Mouse (Mus musculus): ENCODE measurements around the gene Ttc6. TPM values are rescaled to one million over a fixed set of nuclear protein-coding genes. Genes with fewer than 3 reads are reported as not detected.

Gene Ttc6
- polyA plus RNA-seq, 1 experiment from 2014 or later, result 0.21 TPM

GRCm38 (mm10) chr12:57538588-57539550, 25.0 kb upstream of the Ttc6 start:
- H3K36me3 ChIP-seq, result no peaks in the 10 kb centered on the region
- ATAC-seq (replicated peaks; ENCODE audit: low FRiP score), result peak; percentile 49; the same call in 1 of the 2 replicates
- peak overlapping the region; percentile 57 for H3K4me2 ChIP-seq
- H3K27ac ChIP-seq, result no peak overlapping the region
- H3K9ac ChIP-seq, result no peak overlapping the region
- peaks cover 91% of the 10 kb centered on the region for H3K27me3 ChIP-seq
- 2% methylated on average over 63 of the region's 63 CpGs for WGBS
- H3K9me3 ChIP-seq (replicated peaks), result no peaks in the 10 kb centered on the region
- H3K4me3 ChIP-seq (replicated peaks), result peak overlapping the region; percentile 35
- peaks cover 36% of the 10 kb centered on the region for H3K4me1 ChIP-seq

GRCm38 (mm10) chr12:57539551-57539985, 24.3 kb upstream of the Ttc6 start:
- Histone ChIP-seq H3K9ac (no peak overlapping the region), H3K4me2 (peak overlapping the region; percentile 57; the same call in 1 of the 2 replicates), H3K27ac (no peak overlapping the region), H3K27me3 (peaks cover 90% of the 10 kb centered on the region), H3K4me3 (replicated peaks) (peak overlapping the region; percentile 35), H3K36me3 (no peaks in the 10 kb centered on the region), H3K9me3 (replicated peaks) (no peaks in the 10 kb centered on the region), H3K4me1 (peaks cover 36% of the 10 kb centered on the region)
- WGBS, result 2% methylated on average over 10 of the region's 10 CpGs
- no peak for ATAC-seq (replicated peaks; ENCODE audit: low FRiP score)

- H3K4me3 ChIP-seq (replicated peaks), result no peak overlapping the region
- ATAC-seq (replicated peaks; ENCODE audit: low FRiP score), result no peak
- H3K36me3 ChIP-seq, result no peaks in the 10 kb centered on the region
- 10% methylated on average over 6 of the region's 6 CpGs for WGBS
- no peaks in the 10 kb centered on the region for H3K9me3 ChIP-seq (replicated peaks)
- H3K27me3 ChIP-seq, result peaks cover 90% of the 10 kb centered on the region
- no peak overlapping the region for H3K4me2 ChIP-seq
- H3K9ac ChIP-seq, result no peak overlapping the region
- H3K4me1 ChIP-seq, result peaks cover 39% of the 10 kb centered on the region
- no peak overlapping the region for H3K27ac ChIP-seq
Observed at GRCm38 (mm10) chr12:57541118-57541517, 22.8 kb upstream of the Ttc6 start.

GRCm38 (mm10) chr12:57541931-57542745, 21.8 kb upstream of the Ttc6 start:
- Histone ChIP-seq H3K4me2 (peak overlapping the region; percentile 26), H3K27me3 (peaks cover 90% of the 10 kb centered on the region), H3K9me3 (replicated peaks) (no peaks in the 10 kb centered on the region), H3K4me1 (peaks cover 49% of the 10 kb centered on the region), H3K36me3 (no peaks in the 10 kb centered on the region), H3K4me3 (replicated peaks) (peak overlapping the region; percentile 24), H3K9ac (no peak overlapping the region), H3K27ac (no peak overlapping the region)
- ATAC-seq (replicated peaks; ENCODE audit: low FRiP score), result no peak; the same call in 1 of the 2 replicates
- WGBS, result 3% methylated on average over 46 of the region's 46 CpGs

GRCm38 (mm10) chr12:57542746-57543626, 20.9 kb upstream of the Ttc6 start:
- no peak overlapping the region for H3K9ac ChIP-seq
- H3K27me3 ChIP-seq, result peaks cover 95% of the 10 kb centered on the region
- no peak for ATAC-seq (replicated peaks; ENCODE audit: low FRiP score)
- peak overlapping the region; percentile 24 for H3K4me3 ChIP-seq (replicated peaks)
- H3K27ac ChIP-seq, result no peak overlapping the region
- H3K9me3 ChIP-seq (replicated peaks), result no peaks in the 10 kb centered on the region
- WGBS, result 4% methylated on average over 63 of the region's 63 CpGs
- H3K4me1 ChIP-seq, result peaks cover 49% of the 10 kb centered on the region
- peak overlapping the region; percentile 26 for H3K4me2 ChIP-seq
- no peaks in the 10 kb centered on the region for H3K36me3 ChIP-seq

- H3K27me3 ChIP-seq, result peaks cover 95% of the 10 kb centered on the region
- H3K4me3 ChIP-seq (replicated peaks), result peak overlapping the region; percentile 24
- no peak for ATAC-seq (replicated peaks; ENCODE audit: low FRiP score)
- H3K9me3 ChIP-seq (replicated peaks), result no peaks in the 10 kb centered on the region
- no peak overlapping the region for H3K9ac ChIP-seq
- H3K27ac ChIP-seq, result no peak overlapping the region
- peaks cover 48% of the 10 kb centered on the region for H3K4me1 ChIP-seq
- H3K4me2 ChIP-seq, result no peak overlapping the region; the same call in 1 of the 2 replicates
- H3K36me3 ChIP-seq, result no peaks in the 10 kb centered on the region
- WGBS, result 2% methylated on average over 10 of the region's 10 CpGs
Observed at GRCm38 (mm10) chr12:57543627-57543991, 20.3 kb upstream of the Ttc6 start.

GRCm38 (mm10) chr12:57544641-57545370, 19.1 kb upstream of the Ttc6 start:
- peaks cover 95% of the 10 kb centered on the region for H3K27me3 ChIP-seq
- H3K4me2 ChIP-seq, result peak overlapping the region; percentile 93
- ATAC-seq (replicated peaks; ENCODE audit: low FRiP score), result no peak; the same call in 1 of the 2 replicates
- H3K36me3 ChIP-seq, result no peaks in the 10 kb centered on the region
- peaks cover 53% of the 10 kb centered on the region for H3K4me1 ChIP-seq
- H3K9me3 ChIP-seq (replicated peaks), result no peaks in the 10 kb centered on the region
- H3K27ac ChIP-seq, result no peak overlapping the region
- 1% methylated on average over 31 of the region's 31 CpGs for WGBS
- 0 out of 2 replicates have a peak overlapping the region, but pooled peaks have one; percentile 31 for H3K9ac ChIP-seq
- H3K4me3 ChIP-seq (replicated peaks), result peak overlapping the region; percentile 53

GRCm38 (mm10) chr12:57545371-57546241, 18.3 kb upstream of the Ttc6 start:
- Histone ChIP-seq H3K27ac (no peak overlapping the region; the same call in 1 of the 2 replicates), H3K4me1 (peaks cover 58% of the 10 kb centered on the region), H3K9ac (peak overlapping the region; percentile 31; the same call in 1 of the 2 replicates), H3K9me3 (replicated peaks) (no peaks in the 10 kb centered on the region), H3K36me3 (no peaks in the 10 kb centered on the region), H3K4me3 (replicated peaks) (peak overlapping the region; percentile 53), H3K27me3 (peaks cover 99% of the 10 kb centered on the region), H3K4me2 (peak overlapping the region; percentile 93)
- under 1% methylated on average over 95 of the region's 106 CpGs for WGBS
- ATAC-seq (replicated peaks; ENCODE audit: low FRiP score), result peak; percentile 72

- Histone ChIP-seq H3K9ac (peak within 1 kb of the TSS; percentile 31; the same call in 1 of the 2 replicates), H3K4me3 (replicated peaks) (peak within 1 kb of the TSS; percentile 53), H3K27me3 (peaks cover 99% of the 10 kb centered on the region), H3K9me3 (replicated peaks) (no peaks in the 10 kb centered on the region), H3K4me2 (peak within 1 kb of the TSS; percentile 93), H3K36me3 (no peaks in the 10 kb centered on the region), H3K27ac (no peak within 1 kb of the TSS; the same call in 1 of the 2 replicates), H3K4me1 (peaks cover 58% of the 10 kb centered on the region)
- ATAC-seq (replicated peaks; ENCODE audit: low FRiP score), result peak; percentile 34
- WGBS, result under 1% methylated on average over 32 of the region's 32 CpGs
Observed at GRCm38 (mm10) chr12:57546415-57547201, 17.3 kb upstream of the Ttc6 start, which contains the start of gene Foxa1. Gene Foxa1 (minus strand): TSS chr12:57546916.
